Mouse (Mus musculus) heart, embryonic 11.5 days (tissue): ENCODE data around the gene Il22ra1. TPM values are rescaled to one million over a fixed set of nuclear protein-coding genes. Genes with fewer than 3 reads are reported as not detected.

Experiments used
- ATAC-seq: fragments of 200-750 bp; cut with Nextera tagmentation; replicated peaks from 2 replicates; pipeline ENCODE4 v1.8.0; 2017; ENCODE audit warnings: moderate library complexity; ENCODE audit not compliant: insufficient number of reproducible peaks, low FRiP score, low TSS enrichment
- H3K27ac ChIP-seq: fragments of 300-500 bp; sonication (generic); 2 replicates; pipeline ENCODE4 v1.5.1; 2014; ENCODE audit warnings: mild to moderate bottlenecking, low read depth, low read length
- H3K27me3 ChIP-seq: fragments of 300-500 bp; sonication (generic); 2 replicates; pipeline ENCODE4 v1.6.1; 2014; ENCODE audit warnings: mild to moderate bottlenecking, low read length, mixed read lengths; ENCODE audit not compliant: control insufficient read depth, insufficient read depth
- H3K36me3 ChIP-seq: fragments of 300-500 bp; sonication (generic); 2 replicates; pipeline ENCODE4 v1.6.1; 2014; ENCODE audit warnings: mild to moderate bottlenecking, low read length, moderate library complexity, mixed read lengths; ENCODE audit not compliant: control insufficient read depth, insufficient read depth
- H3K4me1 ChIP-seq: fragments of 300-500 bp; sonication (generic); 2 replicates; pipeline ENCODE4 v1.6.1; 2014; ENCODE audit warnings: low read length; ENCODE audit not compliant: control insufficient read depth, insufficient read depth
- H3K4me2 ChIP-seq: fragments of 300-500 bp; sonication (generic); 2 replicates; pipeline ENCODE4 v1.6.1; 2014; ENCODE audit warnings: mild to moderate bottlenecking, moderate library complexity
- H3K4me3 ChIP-seq: fragments of 300-500 bp; sonication (generic); 2 replicates; pipeline ENCODE4 v1.5.1; 2014; ENCODE audit warnings: low read depth, low read length
- H3K9ac ChIP-seq: fragments of 300-500 bp; sonication (generic); 2 replicates; pipeline ENCODE4 v1.6.1; 2014; ENCODE audit warnings: mild to moderate bottlenecking, low read depth, low read length, moderate library complexity
- H3K9me3 ChIP-seq: fragments of 300-500 bp; sonication (generic); replicated peaks from 2 replicates; pipeline ENCODE4 v1.6.1; 2016; ENCODE audit warnings: low read length; ENCODE audit not compliant: control insufficient read depth
- WGBS: fragments of 180-500 bp; shearing (Covaris S2); extraction: QIAGEN DNeasy Blood & Tissue Kit; methylation state at CpG from one replicate; pipeline ENCODE4 v1.1.7; 2014; ENCODE audit not compliant: insufficient replicate concordance; 5-methylcytosine and 5-hydroxymethylcytosine counted together
- polyA plus RNA-seq: library from polyadenylated mRNA; unstranded; fragments of >200 nt; fragmentation: Nextera tagmentation; extraction: Ambion mirVana; gene quantifications from 2 replicates; pipeline ENCODE4 v1.2.1, GENCODE M21; 2014

Gene Il22ra1
- polyA plus RNA-seq, 1 experiment from 2014 or later, result not detected

GRCm38 (mm10) chr4:135739148-135739547 lies 11.2 kb downstream of the Il22ra1 start:
- ATAC-seq, result no peak

GRCm38 (mm10) chr4:135739672-135740071 lies 11.7 kb downstream of the Il22ra1 start:
- Histone ChIP-seq H3K9me3 (no peaks in the 10 kb centered on the region), H3K27me3 (no peaks in the 10 kb centered on the region), H3K4me2 (no peak overlapping the region), H3K36me3 (no peaks in the 10 kb centered on the region), H3K4me3 (no peak overlapping the region), H3K4me1 (peaks cover 11% of the 10 kb centered on the region), H3K9ac (no peak overlapping the region), H3K27ac (no peak overlapping the region)
- no peak for ATAC-seq
- 87% methylated on average over 14 of the region's 14 CpGs for WGBS

More at GRCm38 (mm10) chr4:135739148-135739547, 11.2 kb downstream of the Il22ra1 start:
- Histone ChIP-seq H3K36me3 (no peaks in the 10 kb centered on the region), H3K4me2 (no peak overlapping the region), H3K9ac (no peak overlapping the region), H3K27me3 (no peaks in the 10 kb centered on the region), H3K4me1 (peaks cover 11% of the 10 kb centered on the region), H3K9me3 (0 out of 2 replicates have a peak, but pooled peaks cover 2% of the 10 kb centered on the region), H3K27ac (no peak overlapping the region; the same call in 1 of the 2 replicates), H3K4me3 (no peak overlapping the region)
- 59% methylated on average over 7 of the region's 7 CpGs for WGBS

GRCm38 (mm10) chr4:135743520-135743919 lies 15.5 kb downstream of the Il22ra1 start:
- Histone ChIP-seq H3K4me2 (no peak overlapping the region), H3K9ac (no peak overlapping the region), H3K36me3 (no peaks in the 10 kb centered on the region), H3K27me3 (no peaks in the 10 kb centered on the region), H3K4me1 (peaks cover 8% of the 10 kb centered on the region), H3K9me3 (no peaks in the 10 kb centered on the region), H3K4me3 (no peak overlapping the region), H3K27ac (no peak overlapping the region)
- 40% methylated on average over 6 of the region's 6 CpGs for WGBS
- ATAC-seq, result no peak

GRCm38 (mm10) chr4:135744726-135745448 lies 16.9 kb downstream of the Il22ra1 start:
- H3K4me1 ChIP-seq, result no peaks in the 10 kb centered on the region; the same call in 1 of the 2 replicates
- H3K27ac ChIP-seq, result no peak overlapping the region
- no peaks in the 10 kb centered on the region for H3K27me3 ChIP-seq
- no peak overlapping the region for H3K9ac ChIP-seq
- no peaks in the 10 kb centered on the region for H3K36me3 ChIP-seq
- no peak overlapping the region for H3K4me2 ChIP-seq
- ATAC-seq, result no peak
- H3K9me3 ChIP-seq, result no peaks in the 10 kb centered on the region
- no peak overlapping the region for H3K4me3 ChIP-seq
- WGBS, result 57% methylated on average over 16 of the region's 16 CpGs

- Histone ChIP-seq H3K4me1 (no peaks in the 10 kb centered on the region; the same call in 1 of the 2 replicates), H3K36me3 (no peaks in the 10 kb centered on the region), H3K27me3 (no peaks in the 10 kb centered on the region), H3K4me3 (no peak overlapping the region), H3K27ac (no peak overlapping the region), H3K9ac (no peak overlapping the region), H3K9me3 (no peaks in the 10 kb centered on the region), H3K4me2 (no peak overlapping the region)
- WGBS, result 73% methylated on average over 10 of the region's 10 CpGs
- no peak for ATAC-seq
These were observed 17.6 kb downstream of the Il22ra1 start for GRCm38 (mm10) chr4:135745613-135746012.

GRCm38 (mm10) chr4:135750896-135751295 lies 22.9 kb downstream of the Il22ra1 start:
- Histone ChIP-seq H3K9me3 (peaks cover 2% of the 10 kb centered on the region; the same call in 1 of the 2 replicates), H3K4me1 (peaks cover 3% of the 10 kb centered on the region; the same call in 1 of the 2 replicates), H3K36me3 (no peaks in the 10 kb centered on the region), H3K27me3 (no peaks in the 10 kb centered on the region), H3K4me3 (no peak overlapping the region), H3K9ac (no peak overlapping the region), H3K4me2 (no peak overlapping the region), H3K27ac (no peak overlapping the region)
- 75% methylated on average over 8 of the region's 8 CpGs for WGBS
- no peak for ATAC-seq

GRCm38 (mm10) chr4:135752106-135752778 lies 24.3 kb downstream of the Il22ra1 start:
- H3K4me3 ChIP-seq, result no peak overlapping the region
- no peaks in the 10 kb centered on the region for H3K36me3 ChIP-seq
- peaks cover 2% of the 10 kb centered on the region; the same call in 1 of the 2 replicates for H3K9me3 ChIP-seq
- ATAC-seq, result no peak
- H3K9ac ChIP-seq, result no peak overlapping the region
- 70% methylated on average over 7 of the region's 7 CpGs for WGBS
- no peaks in the 10 kb centered on the region for H3K27me3 ChIP-seq
- H3K4me1 ChIP-seq, result peaks cover 3% of the 10 kb centered on the region; the same call in 1 of the 2 replicates
- no peak overlapping the region for H3K4me2 ChIP-seq
- no peak overlapping the region for H3K27ac ChIP-seq

GRCm38 (mm10) chr4:135752779-135753164 lies 24.8 kb downstream of the Il22ra1 start:
- Histone ChIP-seq H3K4me3 (no peak overlapping the region), H3K36me3 (no peaks in the 10 kb centered on the region), H3K27ac (no peak overlapping the region), H3K4me1 (0 out of 2 replicates have a peak, but pooled peaks cover 3% of the 10 kb centered on the region), H3K4me2 (no peak overlapping the region), H3K27me3 (no peaks in the 10 kb centered on the region), H3K9me3 (peaks cover 2% of the 10 kb centered on the region; the same call in 1 of the 2 replicates), H3K9ac (no peak overlapping the region)
- ATAC-seq, result no peak
- WGBS, result 74% methylated on average over 8 of the region's 8 CpGs
